Mouse (Mus musculus) liver, embryonic 14.5 days (tissue): ENCODE results near the gene Pgam2.

ENCODE experiments used
- CTCF ChIP-seq: IDR thresholded peaks from 2 replicates; pipeline ENCODE4 v1.5.1; 2016; ENCODE audit warnings: antibody characterized with exemption, low read depth, control low read depth
- EP300 ChIP-seq: IDR thresholded peaks from 2 replicates; pipeline ENCODE4 v1.6.1; 2016; ENCODE audit warnings: antibody characterized with exemption, low read depth

- TF ChIP-seq CTCF (peak; percentile 78), EP300 (peak; percentile 45; the same call in 1 of the 2 replicates)
These were observed 21.2 kb downstream of the Pgam2 start for GRCm38 (mm10) chr11:5782199-5782944.
